Mouse (Mus musculus) cerebellum, adult 2 months (tissue): ENCODE results near the gene Glul.
"Not testable (repeated sequence)": the region's sequence is repeated elsewhere in the genome, so short reads cannot be mapped to it uniquely, and the experiment has no call there.

Source experiments
- CTCF ChIP-seq: fragments of 200-500 bp; IDR thresholded peaks from 2 replicates; pipeline ENCODE4 v1.5.1; 2011; ENCODE audit warnings: low read depth, mild to moderate bottlenecking, control low read depth, low read length, moderate library complexity, borderline replicate concordance; ENCODE audit not compliant: insufficient read depth
- POLR2A ChIP-seq: fragments of 200-500 bp; IDR thresholded peaks from 2 replicates; pipeline ENCODE4 v1.6.1; 2011; ENCODE audit warnings: low read length, control low read depth, borderline replicate concordance; ENCODE audit not compliant: insufficient read depth

GRCm38 (mm10) chr1:153852696-153853095 is 47.0 kb upstream of the Glul start:
- not testable (repeated sequence) for TF ChIP-seq CTCF, POLR2A
